Mouse (Mus musculus): ENCODE data around the gene AF366264.
"Not testable (repeated sequence)": the region's sequence is repeated elsewhere in the genome, so short reads cannot be mapped to it uniquely, and the experiment has no call there.

AF366264 gene

DNA sequence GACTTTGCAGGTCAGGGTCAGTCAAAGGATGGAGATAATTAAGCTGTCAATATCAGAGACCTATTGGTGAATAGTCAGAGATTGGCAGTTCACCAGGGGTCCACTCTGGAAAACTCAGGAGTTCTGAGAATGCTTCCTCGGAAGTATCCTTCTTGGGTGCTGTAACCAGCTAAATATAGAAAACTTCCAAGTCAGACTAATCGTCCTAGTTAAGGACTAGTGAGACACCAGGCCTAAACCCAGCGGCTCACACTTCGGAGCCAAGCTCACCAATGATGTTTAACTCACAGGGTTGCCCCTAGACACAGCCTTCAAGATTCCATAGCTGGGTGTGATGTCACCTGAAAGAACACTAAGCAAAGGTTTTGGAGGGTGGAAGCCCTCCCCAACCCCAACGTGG, at the start of gene AF366264:
Gene AF366264, minus strand, starts transcription at position 101 of the 400 bp plus-strand sequence.
- not testable (repeated sequence) for DNase-seq (ENCODE audit: low spot score)

DNA sequence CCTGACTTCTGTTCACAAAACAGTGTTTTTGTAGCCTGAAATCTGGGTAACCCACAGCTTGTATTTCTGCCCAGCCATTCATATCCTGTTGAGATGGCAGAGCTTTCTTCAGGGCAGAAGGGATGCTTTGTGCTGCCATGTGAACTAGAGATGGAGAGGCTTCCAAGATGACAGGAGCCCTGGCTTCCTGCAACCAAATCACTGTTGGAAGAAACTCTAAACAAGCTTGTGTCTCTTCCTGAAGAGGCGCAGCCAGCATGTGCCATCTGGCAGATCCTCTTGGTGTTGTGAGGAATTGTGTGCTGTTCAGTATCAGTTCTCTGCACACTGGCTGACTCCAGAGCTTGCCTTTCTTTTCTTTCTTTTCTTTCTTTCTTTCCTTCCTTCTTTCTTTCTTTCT, 5.1 kb upstream of the AF366264 start:
- not testable (repeated sequence) for DNase-seq (ENCODE audit: low spot score)

DNA sequence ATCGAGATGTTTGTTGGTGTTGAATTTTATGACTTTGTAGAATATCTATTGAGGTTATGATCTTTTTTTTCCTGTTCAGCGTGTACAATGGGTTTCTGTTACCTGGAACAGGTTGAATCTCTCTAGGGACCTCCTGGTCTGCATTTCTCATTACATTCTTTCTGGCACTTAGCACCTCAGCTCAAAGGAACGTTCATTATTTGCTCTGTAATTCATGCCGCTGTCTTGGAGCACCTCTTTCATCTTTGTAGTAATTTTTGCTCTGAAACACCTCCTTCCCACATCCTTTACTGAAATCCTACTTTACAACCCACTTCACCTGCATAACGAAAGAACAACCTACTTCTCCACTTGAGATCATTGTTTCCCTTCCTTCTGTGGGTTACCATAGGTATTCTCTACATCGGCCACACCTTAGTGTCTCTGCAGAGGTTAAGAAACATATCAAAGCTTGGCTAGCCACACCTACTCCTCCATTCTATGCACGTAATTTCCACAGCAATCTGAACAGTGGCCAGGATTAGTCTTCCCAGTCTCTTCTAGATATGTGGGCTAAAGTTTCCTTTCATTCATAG, 9.5 kb downstream of the AF366264 start:
- no peak for DNase-seq (ENCODE audit: low spot score)

DNA sequence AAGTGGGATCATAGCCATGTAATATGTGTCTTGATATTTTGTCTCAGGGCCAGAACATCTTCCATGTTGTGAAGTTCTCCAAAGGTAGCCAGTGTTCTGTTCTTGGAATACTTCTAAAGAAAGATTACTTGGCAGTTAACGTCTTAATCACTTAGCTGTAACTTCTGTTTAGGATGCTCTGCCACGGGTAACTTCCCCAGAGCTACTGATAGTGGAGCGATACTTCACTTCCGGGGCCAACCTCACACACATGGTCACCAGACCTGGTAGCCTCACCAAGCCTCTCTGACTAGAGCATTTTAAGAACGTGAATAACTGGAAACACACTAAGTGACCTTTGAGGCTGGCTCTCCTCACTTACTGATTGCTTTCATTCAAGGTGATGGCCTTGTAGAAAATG, 38.6 kb downstream of the AF366264 start:
- DNase-seq (ENCODE audit: low spot score) = no peak

DNA sequence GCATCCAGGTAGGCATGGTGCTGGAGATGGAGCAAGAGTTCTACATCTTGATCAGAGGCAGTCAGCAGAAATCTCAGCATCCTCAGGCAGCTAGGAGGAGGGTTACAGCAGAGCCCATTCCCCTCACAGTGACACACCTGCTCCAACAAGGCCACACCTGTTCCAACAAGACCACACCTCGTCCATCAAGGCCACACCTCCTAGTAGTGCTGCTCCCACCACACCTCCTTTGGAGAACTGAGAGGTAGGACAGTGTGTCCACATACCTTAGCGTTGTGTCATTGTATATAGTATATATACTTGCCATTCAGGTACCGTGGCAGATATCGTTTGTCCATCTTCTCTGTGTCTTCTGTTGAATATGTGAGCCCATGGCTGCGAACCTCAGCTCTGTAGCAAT, 40.5 kb downstream of the AF366264 start:
- no peak for DNase-seq (ENCODE audit: low spot score)

DNA sequence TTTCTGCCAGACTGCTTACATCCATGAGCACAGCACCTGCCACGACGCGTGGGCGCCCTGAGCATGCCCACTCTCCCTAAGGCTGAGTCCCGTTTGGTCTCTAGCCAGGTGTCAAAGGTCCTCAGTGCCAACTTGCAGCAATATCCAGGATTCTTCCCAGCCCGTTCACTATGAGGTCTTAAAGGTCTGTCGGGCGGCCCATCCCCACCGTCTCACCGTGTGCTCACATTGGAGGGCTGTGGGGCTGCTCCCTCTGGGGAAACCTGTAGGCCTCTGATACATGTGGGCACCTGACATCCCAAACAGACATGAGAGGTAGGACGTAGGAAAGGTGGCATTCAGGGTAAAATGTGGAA, 44.5 kb downstream of the AF366264 start:
- DNase-seq (ENCODE audit: low spot score) = no peak

DNA sequence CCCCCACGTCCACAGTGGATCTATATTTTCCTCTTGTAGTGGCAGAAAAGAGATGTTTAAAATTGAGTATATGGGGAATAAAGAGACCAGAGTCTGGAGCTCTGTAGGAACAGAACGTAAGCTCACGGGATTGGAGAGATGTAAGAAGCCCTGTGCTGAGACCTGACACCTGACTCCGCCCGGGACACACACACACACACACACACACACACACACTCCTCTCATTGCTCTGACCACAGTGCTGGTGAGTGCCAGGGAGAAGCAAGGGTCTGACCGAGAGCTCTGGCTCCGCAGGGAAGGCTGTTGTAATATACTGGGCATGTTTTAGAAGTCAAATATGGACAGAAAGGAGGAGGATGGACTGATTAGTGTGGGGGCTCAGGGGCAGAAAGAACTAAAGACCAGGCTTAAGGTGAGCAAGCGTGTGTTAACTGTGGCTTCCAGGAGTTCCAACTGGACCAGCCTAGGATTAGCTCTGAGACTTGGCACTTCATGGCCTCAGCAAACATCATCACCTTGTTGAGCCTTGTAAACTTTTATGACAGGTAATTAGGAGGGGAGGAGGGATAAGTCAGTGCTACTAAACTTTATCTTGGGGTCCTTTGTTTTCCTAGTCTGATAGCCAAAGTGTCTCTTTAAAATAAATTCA, 45.0 kb downstream of the AF366264 start:
- DNase-seq (ENCODE audit: low spot score) = no peak

DNA sequence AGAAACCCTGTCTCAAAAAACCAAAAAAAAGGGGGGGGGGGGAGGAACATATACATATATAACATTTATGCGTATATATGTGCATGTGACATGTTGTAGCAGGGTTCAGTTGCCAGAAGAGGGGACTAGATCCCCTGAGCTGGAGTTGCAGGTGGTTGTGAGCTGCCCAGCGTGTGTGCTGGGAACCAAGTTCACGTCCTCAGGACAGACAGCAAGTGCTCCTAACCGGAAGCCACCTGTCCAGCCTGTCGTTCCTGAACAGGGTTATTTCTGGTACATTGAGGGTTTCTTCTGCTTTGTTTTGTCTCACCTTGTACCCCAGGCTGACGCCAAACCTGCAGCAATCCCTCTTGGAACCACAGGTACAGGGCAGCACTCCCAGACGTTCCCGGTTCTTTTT, 48.6 kb downstream of the AF366264 start:
- no peak for DNase-seq (ENCODE audit: low spot score)

DNA sequence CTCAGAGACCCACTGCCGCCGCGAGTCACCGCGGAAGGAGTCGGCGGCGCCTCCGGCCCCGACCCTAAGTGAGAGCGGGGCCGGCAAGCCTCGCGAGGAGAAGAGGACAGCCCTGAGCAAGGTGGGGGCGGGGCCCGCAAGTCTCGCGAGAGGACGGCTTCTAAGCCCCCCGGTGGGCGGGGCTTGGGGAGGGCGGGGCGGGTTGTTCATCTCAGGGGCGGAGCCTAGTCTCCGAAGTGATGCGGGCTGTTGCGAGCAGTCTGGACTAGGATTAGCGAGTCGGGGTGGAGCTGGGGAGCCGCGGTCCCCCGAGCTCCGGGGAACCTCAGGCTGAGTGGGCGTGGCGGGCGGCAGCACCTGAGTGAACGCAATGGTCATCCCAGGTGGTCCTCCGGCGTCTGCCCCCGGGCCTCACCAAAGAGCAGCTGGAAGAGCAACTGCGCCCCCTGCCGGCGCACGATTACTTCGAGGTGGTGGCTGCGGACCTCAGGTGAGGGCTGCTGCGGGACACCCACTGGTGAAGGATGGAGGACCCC, 52.4 kb downstream of the AF366264 start:
- peak; percentile 87 for DNase-seq (ENCODE audit: low spot score)

DNA sequence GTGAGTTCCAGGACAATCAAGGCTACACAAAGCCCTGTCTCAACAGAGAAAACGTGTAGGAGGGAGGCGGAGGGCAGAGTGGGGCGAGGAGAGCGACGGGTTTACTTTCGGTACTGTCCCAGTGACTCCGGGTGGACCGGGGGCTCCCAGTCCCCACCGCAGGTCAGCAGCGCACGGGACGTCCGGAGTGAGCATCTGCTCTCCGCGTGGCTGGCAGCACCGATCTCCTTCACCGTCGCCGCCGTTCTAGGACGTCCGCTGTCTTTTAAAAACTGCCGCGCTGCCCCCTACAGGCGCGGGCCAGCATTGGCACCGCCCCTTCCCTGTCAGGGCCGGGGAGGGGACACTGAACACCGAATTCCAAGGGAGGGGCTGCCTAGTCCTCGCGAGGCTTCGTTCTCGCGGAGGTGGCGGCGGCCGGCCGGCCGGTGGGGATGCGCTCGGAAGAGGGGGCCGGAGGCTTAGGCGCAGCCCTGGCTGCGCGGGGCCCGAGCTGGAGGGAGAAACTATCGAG, 52.9 kb downstream of the AF366264 start, which contains the start of gene Upf3a:
Gene Upf3a, plus strand, starts transcription at position 366 of the 514 bp plus-strand sequence.
- DNase-seq (ENCODE audit: low spot score) = peak; percentile 90

All from ovary, adult 18-20 months (tissue).